Comparison of ENCODE assay signal across 17 mouse cellular contexts in genomic region chr9:109909926-109910325, GRCm38 (mm10).
"Had no signal": no experiment of that assay in that cellular context is flagged by ENCODE, and none has a peak within 500 bp of the region (broad histone marks: within the 10 kb centered on the region; RNA-seq: fewer than 3 reads in every experiment).

No protein-coding gene starts in this region.

- DNase-seq: lung, adult 18-20 months; lung, embryonic 14.5 days; lung, postnatal 10 days; lung, postnatal 4 days; midbrain, embryonic 14.5 days; retina, postnatal 1 day; right cerebral cortex, adult 18-20 months; spleen, adult 18-20 months; thymus, adult 18-20 months; thymus, postnatal 25 days; thymus, postnatal 4 days had no signal

- H3K4me1 ChIP-seq: midbrain, embryonic 12.5 days; neural tube, embryonic 13.5 days; neural tube, embryonic 15.5 days had no signal

- H3K27ac ChIP-seq: liver, embryonic 14.5 days; midbrain, embryonic 12.5 days; neural tube, embryonic 13.5 days; neural tube, embryonic 15.5 days had no signal

- H3K9ac ChIP-seq: liver, embryonic 14.5 days; lung, embryonic 14.5 days; midbrain, embryonic 12.5 days; neural tube, embryonic 13.5 days; neural tube, embryonic 15.5 days had no signal

- ATAC-seq: midbrain, embryonic 16.5 days had no signal

- H3K27me3 ChIP-seq: midbrain, embryonic 12.5 days; neural tube, embryonic 13.5 days; neural tube, embryonic 15.5 days had no signal

- H3K4me3 ChIP-seq: midbrain, embryonic 12.5 days; myocyte; neural tube, embryonic 13.5 days; neural tube, embryonic 15.5 days had no signal

- H3K4me2 ChIP-seq: lung, embryonic 14.5 days; midbrain, embryonic 12.5 days; neural tube, embryonic 13.5 days; neural tube, embryonic 15.5 days had no signal

- H3K36me3 ChIP-seq: midbrain, embryonic 12.5 days; neural tube, embryonic 13.5 days; neural tube, embryonic 15.5 days had no signal

- H3K9me3 ChIP-seq: midbrain, embryonic 12.5 days; neural tube, embryonic 13.5 days; neural tube, embryonic 15.5 days had no signal
